Mouse (Mus musculus): ENCODE data around the gene Cd209d. TPM values are rescaled to one million over a fixed set of nuclear protein-coding genes. Genes with fewer than 3 reads are reported as not detected.
"Not testable (repeated sequence)": the region's sequence is repeated elsewhere in the genome, so short reads cannot be mapped to it uniquely, and the experiment has no call there.

The Cd209d gene
- not detected in 2 replicates for polyA plus RNA-seq (2014; fragmentation: Nextera tagmentation; extraction: Ambion mirVana)

- DNase-seq (ENCODE audit: low spot score) = no peak
- no peak within 1 kb of the TSS for H3K27ac ChIP-seq (replicated peaks; ENCODE audit: low read depth, low read length)
- ATAC-seq (ENCODE audit: insufficient number of reproducible peaks, low FRiP score, low TSS enrichment, low read depth) = no peak
- H3K4me3 ChIP-seq (ENCODE audit: low read depth, low read length) = no peak within 1 kb of the TSS
- H3K4me1 ChIP-seq (ENCODE audit: control insufficient read depth, insufficient read depth, low read length) = no peaks in the 10 kb centered on the region
- no peak within 1 kb of the TSS for H3K9ac ChIP-seq (ENCODE audit: low read length)
- H3K36me3 ChIP-seq (ENCODE audit: control insufficient read depth, insufficient read depth, low read length) = no peaks in the 10 kb centered on the region
- no peaks in the 10 kb centered on the region for H3K27me3 ChIP-seq (ENCODE audit: control insufficient read depth, insufficient read depth, low read length)
- H3K4me2 ChIP-seq (ENCODE audit: low read depth, severe bottlenecking) = no peak within 1 kb of the TSS
- 88% methylated on average over 4 of the region's 4 CpGs for WGBS
- peaks cover 3% of the 10 kb centered on the region; the same call in 1 of the 2 replicates for H3K9me3 ChIP-seq (ENCODE audit: control insufficient read depth, low read length)
Measured at GRCm38 (mm10) chr8:3878455-3878854, at the start of gene Cd209d. Gene Cd209d (minus strand): TSS chr8:3878555.

GRCm38 (mm10) chr8:3926744-3927143, 48.4 kb upstream of the Cd209d start, which contains the start of gene Cd209b:
Gene Cd209b (minus strand): TSS chr8:3926844.
- Histone ChIP-seq H3K9me3 (ENCODE audit: control insufficient read depth, low read length) (peaks cover 6% of the 10 kb centered on the region; the same call in 1 of the 2 replicates), H3K4me3 (ENCODE audit: low read depth, low read length) (no peak within 1 kb of the TSS)
- no peak for ATAC-seq (ENCODE audit: insufficient number of reproducible peaks, low FRiP score, low TSS enrichment, low read depth)

GRCm38 (mm10) chr8:3876121-3876520, 2.2 kb downstream of the Cd209d start:
- no peak for DNase-seq (ENCODE audit: low spot score)
- Histone ChIP-seq H3K4me3 (ENCODE audit: low read depth, low read length) (no peak overlapping the region), H3K4me2 (ENCODE audit: low read depth, severe bottlenecking) (no peak overlapping the region), H3K36me3 (ENCODE audit: control insufficient read depth, insufficient read depth, low read length) (no peaks in the 10 kb centered on the region), H3K9ac (ENCODE audit: low read length) (no peak overlapping the region), H3K9me3 (ENCODE audit: control insufficient read depth, low read length) (peaks cover 3% of the 10 kb centered on the region; the same call in 1 of the 2 replicates), H3K27ac (replicated peaks; ENCODE audit: low read depth, low read length) (no peak overlapping the region), H3K4me1 (ENCODE audit: control insufficient read depth, insufficient read depth, low read length) (no peaks in the 10 kb centered on the region), H3K27me3 (ENCODE audit: control insufficient read depth, insufficient read depth, low read length) (no peaks in the 10 kb centered on the region)
- no peak for ATAC-seq (ENCODE audit: insufficient number of reproducible peaks, low FRiP score, low TSS enrichment, low read depth)
- 82% methylated on average over 2 of the region's 2 CpGs for WGBS

More at GRCm38 (mm10) chr8:3926744-3927143, 48.4 kb upstream of the Cd209d start, which contains the start of gene Cd209b:
- Histone ChIP-seq H3K9ac (ENCODE audit: low read length) (no peak within 1 kb of the TSS), H3K4me2 (ENCODE audit: low read depth, severe bottlenecking) (no peak within 1 kb of the TSS), H3K27ac (replicated peaks; ENCODE audit: low read depth, low read length) (no peak within 1 kb of the TSS), H3K36me3 (ENCODE audit: control insufficient read depth, insufficient read depth, low read length) (no peaks in the 10 kb centered on the region), H3K4me1 (ENCODE audit: control insufficient read depth, insufficient read depth, low read length) (no peaks in the 10 kb centered on the region), H3K27me3 (ENCODE audit: control insufficient read depth, insufficient read depth, low read length) (no peaks in the 10 kb centered on the region)
- 90% methylated on average over 3 of the region's 3 CpGs for WGBS
- no peak for DNase-seq (ENCODE audit: low spot score)

- H3K4me2 ChIP-seq (ENCODE audit: low read depth, severe bottlenecking); H3K4me1 ChIP-seq (ENCODE audit: control insufficient read depth, insufficient read depth, low read length); H3K9me3 ChIP-seq (ENCODE audit: control insufficient read depth, low read length); DNase-seq (ENCODE audit: low spot score); H3K27me3 ChIP-seq (ENCODE audit: control insufficient read depth, insufficient read depth, low read length); H3K9ac ChIP-seq (ENCODE audit: low read length); ATAC-seq (ENCODE audit: insufficient number of reproducible peaks, low FRiP score, low TSS enrichment, low read depth); H3K36me3 ChIP-seq (ENCODE audit: control insufficient read depth, insufficient read depth, low read length); H3K27ac ChIP-seq (replicated peaks; ENCODE audit: low read depth, low read length); H3K4me3 ChIP-seq (ENCODE audit: low read depth, low read length): not testable (repeated sequence)
Measured at GRCm38 (mm10) chr8:3862736-3863135, 15.6 kb downstream of the Cd209d start.

GRCm38 (mm10) chr8:3854209-3854608, 24.1 kb downstream of the Cd209d start, which contains the start of gene Cd209e:
Gene Cd209e (minus strand): TSS chr8:3854309.
- H3K9me3 ChIP-seq (ENCODE audit: control insufficient read depth, low read length) = no peaks in the 10 kb centered on the region; the same call in 1 of the 2 replicates
- no peak within 1 kb of the TSS for H3K4me3 ChIP-seq (ENCODE audit: low read depth, low read length)
- H3K4me2 ChIP-seq (ENCODE audit: low read depth, severe bottlenecking) = no peak within 1 kb of the TSS
- H3K27ac ChIP-seq (replicated peaks; ENCODE audit: low read depth, low read length) = no peak within 1 kb of the TSS
- no peaks in the 10 kb centered on the region for H3K27me3 ChIP-seq (ENCODE audit: control insufficient read depth, insufficient read depth, low read length)
- DNase-seq (ENCODE audit: low spot score) (no peak), ATAC-seq (ENCODE audit: insufficient number of reproducible peaks, low FRiP score, low TSS enrichment, low read depth) (no peak)
- H3K36me3 ChIP-seq (ENCODE audit: control insufficient read depth, insufficient read depth, low read length) = no peaks in the 10 kb centered on the region
- no peak within 1 kb of the TSS for H3K9ac ChIP-seq (ENCODE audit: low read length)
- H3K4me1 ChIP-seq (ENCODE audit: control insufficient read depth, insufficient read depth, low read length) = no peaks in the 10 kb centered on the region
- 73% methylated on average over 2 of the region's 2 CpGs for WGBS

Other genes with a start within 250 kb of the Cd209d start
- gene Stxbp2, start 247.6 kb downstream of the Cd209d start, polyA plus RNA-seq (2014; fragmentation: Nextera tagmentation; extraction: Ambion mirVana) = 20.3 and 27.9 TPM in 2 replicates
- not detected in 2 replicates for gene Retn, start 222.8 kb downstream of the Cd209d start, polyA plus RNA-seq (2014; fragmentation: Nextera tagmentation; extraction: Ambion mirVana)
- 0.09 TPM in 1 of 2 replicates, not detected in the other for gene Mcemp1, start 212.8 kb downstream of the Cd209d start, polyA plus RNA-seq (2014; fragmentation: Nextera tagmentation; extraction: Ambion mirVana)
- gene Fcor, start 206.2 kb downstream of the Cd209d start, polyA plus RNA-seq (2014; fragmentation: Nextera tagmentation; extraction: Ambion mirVana) = 11.0 and 14.1 TPM in 2 replicates
- gene Trappc5, start 202.3 kb downstream of the Cd209d start, polyA plus RNA-seq (2014; fragmentation: Nextera tagmentation; extraction: Ambion mirVana) = 31.9 and 36.5 TPM in 2 replicates
- gene Fcer2a, start 184.4 kb downstream of the Cd209d start, polyA plus RNA-seq (2014; fragmentation: Nextera tagmentation; extraction: Ambion mirVana) = 0.24 TPM in 1 of 2 replicates, not detected in the other
- 0.16 TPM in 1 of 2 replicates, not detected in the other for gene Clec4g, start 157.9 kb downstream of the Cd209d start, polyA plus RNA-seq (2014; fragmentation: Nextera tagmentation; extraction: Ambion mirVana)
- not detected in 2 replicates for gene Cd209a, start 129.6 kb downstream of the Cd209d start, polyA plus RNA-seq (2014; fragmentation: Nextera tagmentation; extraction: Ambion mirVana)
- gene Cd209e, start 24.2 kb downstream of the Cd209d start, polyA plus RNA-seq (2014; fragmentation: Nextera tagmentation; extraction: Ambion mirVana) = not detected in 2 replicates
- not detected in 2 replicates for gene Cd209b, start 48.3 kb upstream of the Cd209d start, polyA plus RNA-seq (2014; fragmentation: Nextera tagmentation; extraction: Ambion mirVana)
- 0.40 and 0.51 TPM in 2 replicates for gene Cd209c, start 76.2 kb upstream of the Cd209d start, polyA plus RNA-seq (2014; fragmentation: Nextera tagmentation; extraction: Ambion mirVana)
- gene Cd209f, start 227.3 kb upstream of the Cd209d start, polyA plus RNA-seq (2014; fragmentation: Nextera tagmentation; extraction: Ambion mirVana) = not detected in 2 replicates